Mouse (Mus musculus) heart, embryonic 11.5 days (tissue): ENCODE data around the gene Arl4a. TPM values are rescaled to one million over a fixed set of nuclear protein-coding genes. Genes with fewer than 3 reads are reported as not detected.

Experiments used
- ATAC-seq: fragments of 200-750 bp; cut with Nextera tagmentation; replicated peaks from 2 replicates; pipeline ENCODE4 v1.8.0; 2017; ENCODE audit warnings: moderate library complexity; ENCODE audit not compliant: insufficient number of reproducible peaks, low FRiP score, low TSS enrichment
- H3K27ac ChIP-seq: fragments of 300-500 bp; sonication (generic); 2 replicates; pipeline ENCODE4 v1.5.1; 2014; ENCODE audit warnings: mild to moderate bottlenecking, low read depth, low read length
- H3K27me3 ChIP-seq: fragments of 300-500 bp; sonication (generic); 2 replicates; pipeline ENCODE4 v1.6.1; 2014; ENCODE audit warnings: mild to moderate bottlenecking, low read length, mixed read lengths; ENCODE audit not compliant: control insufficient read depth, insufficient read depth
- H3K36me3 ChIP-seq: fragments of 300-500 bp; sonication (generic); 2 replicates; pipeline ENCODE4 v1.6.1; 2014; ENCODE audit warnings: mild to moderate bottlenecking, low read length, moderate library complexity, mixed read lengths; ENCODE audit not compliant: control insufficient read depth, insufficient read depth
- H3K4me1 ChIP-seq: fragments of 300-500 bp; sonication (generic); 2 replicates; pipeline ENCODE4 v1.6.1; 2014; ENCODE audit warnings: low read length; ENCODE audit not compliant: control insufficient read depth, insufficient read depth
- H3K4me2 ChIP-seq: fragments of 300-500 bp; sonication (generic); 2 replicates; pipeline ENCODE4 v1.6.1; 2014; ENCODE audit warnings: mild to moderate bottlenecking, moderate library complexity
- H3K4me3 ChIP-seq: fragments of 300-500 bp; sonication (generic); 2 replicates; pipeline ENCODE4 v1.5.1; 2014; ENCODE audit warnings: low read depth, low read length
- H3K9ac ChIP-seq: fragments of 300-500 bp; sonication (generic); 2 replicates; pipeline ENCODE4 v1.6.1; 2014; ENCODE audit warnings: mild to moderate bottlenecking, low read depth, low read length, moderate library complexity
- H3K9me3 ChIP-seq: fragments of 300-500 bp; sonication (generic); replicated peaks from 2 replicates; pipeline ENCODE4 v1.6.1; 2016; ENCODE audit warnings: low read length; ENCODE audit not compliant: control insufficient read depth
- WGBS: fragments of 180-500 bp; shearing (Covaris S2); extraction: QIAGEN DNeasy Blood & Tissue Kit; methylation state at CpG from one replicate; pipeline ENCODE4 v1.1.7; 2014; ENCODE audit not compliant: insufficient replicate concordance; 5-methylcytosine and 5-hydroxymethylcytosine counted together
- polyA plus RNA-seq: library from polyadenylated mRNA; unstranded; fragments of >200 nt; fragmentation: Nextera tagmentation; extraction: Ambion mirVana; gene quantifications from 2 replicates; pipeline ENCODE4 v1.2.1, GENCODE M21; 2014

Arl4a gene
- polyA plus RNA-seq, 1 experiment from 2014 or later: 35.5 TPM

DNA sequence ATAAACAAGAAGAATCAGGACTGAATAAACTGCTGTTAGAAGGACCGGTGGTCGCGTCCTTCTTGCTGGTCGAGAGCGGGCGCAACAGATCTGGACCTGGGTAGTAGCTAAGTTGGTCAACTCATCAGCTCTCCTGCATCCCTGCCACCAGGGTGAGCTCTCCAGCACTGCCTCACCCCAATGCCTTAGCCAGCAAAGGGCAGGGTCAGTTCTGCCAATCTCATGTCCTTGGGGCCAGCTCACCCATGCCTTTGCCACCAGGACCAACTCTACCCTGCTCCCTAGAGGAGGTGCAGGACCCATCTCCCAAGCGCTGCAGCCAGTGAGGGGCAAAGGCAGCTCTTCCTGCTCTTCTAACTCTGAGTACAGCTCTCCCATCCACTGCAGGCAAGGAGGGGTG, 52.2 kb downstream of the Arl4a start:
- Histone ChIP-seq H3K4me3 (no peak overlapping the region), H3K9me3 (no peaks in the 10 kb centered on the region), H3K27me3 (no peaks in the 10 kb centered on the region), H3K4me1 (no peaks in the 10 kb centered on the region), H3K27ac (no peak overlapping the region), H3K9ac (no peak overlapping the region), H3K4me2 (no peak overlapping the region), H3K36me3 (no peaks in the 10 kb centered on the region)
- WGBS: 90% methylated on average over 7 of the region's 7 CpGs
- no peak for ATAC-seq

GRCm38 (mm10) chr12:39979792-39980191, 58.0 kb downstream of the Arl4a start:
- H3K4me2 ChIP-seq: no peak overlapping the region
- no peak overlapping the region for H3K27ac ChIP-seq
- ATAC-seq: no peak
- H3K4me1 ChIP-seq: no peaks in the 10 kb centered on the region
- 64% methylated on average over 1 of the region's 1 CpGs for WGBS
- H3K9ac ChIP-seq: no peak overlapping the region
- no peaks in the 10 kb centered on the region for H3K36me3 ChIP-seq
- no peak overlapping the region for H3K4me3 ChIP-seq
- H3K9me3 ChIP-seq: no peaks in the 10 kb centered on the region
- no peaks in the 10 kb centered on the region for H3K27me3 ChIP-seq

- H3K4me1 ChIP-seq: no peaks in the 10 kb centered on the region
- no peak overlapping the region for H3K4me3 ChIP-seq
- H3K4me2 ChIP-seq: no peak overlapping the region
- WGBS: 83% methylated on average over 5 of the region's 5 CpGs
- H3K9me3 ChIP-seq: no peaks in the 10 kb centered on the region
- no peaks in the 10 kb centered on the region for H3K36me3 ChIP-seq
- no peaks in the 10 kb centered on the region for H3K27me3 ChIP-seq
- no peak overlapping the region for H3K9ac ChIP-seq
- ATAC-seq: no peak
- no peak overlapping the region for H3K27ac ChIP-seq
Observed at GRCm38 (mm10) chr12:39979066-39979465, 58.8 kb downstream of the Arl4a start.

- Histone ChIP-seq H3K9me3 (no peaks in the 10 kb centered on the region), H3K4me2 (no peak overlapping the region), H3K27me3 (no peaks in the 10 kb centered on the region), H3K27ac (no peak overlapping the region), H3K9ac (no peak overlapping the region), H3K4me3 (no peak overlapping the region), H3K36me3 (no peaks in the 10 kb centered on the region), H3K4me1 (no peaks in the 10 kb centered on the region)
- ATAC-seq: no peak
- WGBS: 85% methylated on average over 8 of the region's 8 CpGs
Observed at GRCm38 (mm10) chr12:39977996-39978590, 59.7 kb downstream of the Arl4a start.

DNA sequence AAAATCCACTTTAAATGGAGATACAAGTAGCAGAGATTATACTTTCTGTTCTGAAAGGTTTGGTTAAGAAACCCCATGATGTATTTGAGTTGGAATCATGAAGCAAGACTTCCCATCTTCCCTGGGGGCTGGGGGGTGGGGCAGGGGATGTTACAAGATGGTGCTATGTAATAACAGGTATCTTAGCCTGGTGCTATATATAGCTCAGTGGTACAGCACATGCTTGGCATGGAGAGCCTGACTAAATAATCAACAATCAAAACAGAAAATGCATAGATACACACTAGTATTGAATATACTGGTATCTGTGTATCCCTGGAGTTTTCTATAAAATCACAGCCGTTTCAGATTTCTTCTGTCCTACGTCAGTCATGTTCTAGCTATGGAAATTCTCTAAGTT, 61.4 kb downstream of the Arl4a start:
- ATAC-seq: no peak
- 88% methylated on average over 2 of the region's 2 CpGs for WGBS

DNA sequence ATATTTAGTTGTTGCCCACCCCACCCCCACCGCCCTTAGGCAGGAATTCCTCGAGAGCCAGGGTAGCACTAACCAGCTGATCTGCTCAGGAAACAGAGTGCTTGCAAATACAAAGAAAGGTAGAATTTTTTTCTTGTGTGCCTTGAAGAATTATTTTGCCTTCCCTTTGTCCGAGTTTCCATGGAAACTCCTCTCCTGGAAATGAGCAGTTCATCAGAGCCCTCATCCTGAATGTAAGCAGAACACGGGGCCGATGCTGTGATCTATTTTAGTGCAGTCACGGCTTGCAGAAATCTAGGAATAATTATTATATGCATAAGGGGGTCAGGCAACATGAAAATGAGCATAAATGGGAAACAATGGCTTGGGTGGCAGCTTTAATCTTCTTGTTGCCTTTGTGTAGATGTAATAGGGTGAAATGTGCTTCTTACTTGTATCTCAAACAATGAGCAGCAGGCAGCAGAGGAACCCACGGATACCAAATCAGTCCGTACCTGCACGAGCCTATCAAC, 61.9 kb downstream of the Arl4a start:
- H3K4me1 ChIP-seq: no peaks in the 10 kb centered on the region
- H3K9ac ChIP-seq: no peak overlapping the region
- no peak overlapping the region for H3K27ac ChIP-seq
- H3K27me3 ChIP-seq: no peaks in the 10 kb centered on the region
- no peaks in the 10 kb centered on the region for H3K36me3 ChIP-seq
- no peak overlapping the region for H3K4me3 ChIP-seq
- ATAC-seq: no peak
- H3K4me2 ChIP-seq: no peak overlapping the region
- 62% methylated on average over 9 of the region's 9 CpGs for WGBS
- H3K9me3 ChIP-seq: no peaks in the 10 kb centered on the region

More for the DNA sequence above, 61.4 kb downstream of the Arl4a start:
- Histone ChIP-seq H3K4me3 (no peak overlapping the region), H3K9ac (no peak overlapping the region), H3K36me3 (no peaks in the 10 kb centered on the region), H3K4me1 (no peaks in the 10 kb centered on the region), H3K27ac (no peak overlapping the region), H3K4me2 (no peak overlapping the region), H3K27me3 (no peaks in the 10 kb centered on the region), H3K9me3 (no peaks in the 10 kb centered on the region)

GRCm38 (mm10) chr12:39974977-39975583, 62.7 kb downstream of the Arl4a start:
- no peak overlapping the region for H3K9ac ChIP-seq
- no peaks in the 10 kb centered on the region for H3K36me3 ChIP-seq
- H3K27ac ChIP-seq: no peak overlapping the region
- H3K4me1 ChIP-seq: no peaks in the 10 kb centered on the region
- ATAC-seq: no peak
- no peak overlapping the region for H3K4me2 ChIP-seq
- 62% methylated on average over 4 of the region's 4 CpGs for WGBS
- no peaks in the 10 kb centered on the region for H3K9me3 ChIP-seq
- no peaks in the 10 kb centered on the region for H3K27me3 ChIP-seq
- H3K4me3 ChIP-seq: no peak overlapping the region

DNA sequence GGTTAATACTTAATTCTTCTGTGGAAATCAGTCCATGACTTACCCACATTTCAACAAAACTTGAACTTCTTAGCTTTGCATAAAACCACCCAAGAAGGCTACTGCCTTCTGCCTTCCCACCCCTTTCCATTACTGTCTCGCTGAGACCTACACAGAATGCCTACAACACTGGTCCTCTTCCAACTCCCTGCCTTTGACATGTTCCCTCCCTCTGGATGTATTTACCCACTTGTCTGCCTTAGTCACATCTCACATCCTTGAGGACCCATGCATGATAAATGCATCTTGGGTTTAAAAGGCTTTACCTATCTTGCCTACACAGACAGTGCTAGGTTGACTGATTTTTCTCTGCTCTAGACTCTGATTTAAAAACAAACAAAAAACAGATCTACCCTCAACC, 63.6 kb downstream of the Arl4a start:
- H3K27ac ChIP-seq: no peak overlapping the region
- no peak for ATAC-seq
- H3K36me3 ChIP-seq: no peaks in the 10 kb centered on the region
- H3K9ac ChIP-seq: no peak overlapping the region
- no peaks in the 10 kb centered on the region for H3K9me3 ChIP-seq
- H3K27me3 ChIP-seq: no peaks in the 10 kb centered on the region
- H3K4me2 ChIP-seq: no peak overlapping the region
- no peak overlapping the region for H3K4me3 ChIP-seq
- no peaks in the 10 kb centered on the region for H3K4me1 ChIP-seq
- WGBS: 76% methylated on average over 1 of the region's 1 CpGs

- H3K27ac ChIP-seq: no peak overlapping the region
- H3K9ac ChIP-seq: no peak overlapping the region
- H3K4me1 ChIP-seq: no peaks in the 10 kb centered on the region
- ATAC-seq: no peak
- H3K4me3 ChIP-seq: no peak overlapping the region
- no peak overlapping the region for H3K4me2 ChIP-seq
- H3K27me3 ChIP-seq: no peaks in the 10 kb centered on the region
- no peaks in the 10 kb centered on the region for H3K36me3 ChIP-seq
- H3K9me3 ChIP-seq: no peaks in the 10 kb centered on the region
Observed at GRCm38 (mm10) chr12:39969500-39969899, 68.3 kb downstream of the Arl4a start.
